Mouse (Mus musculus): ENCODE measurements at regions not wholly inside any gene's neighbourhood (a gene's known extent, or its start where the extent isn't known, plus 50 kb on each side); places are given as distances from the start of the nearest gene placed in this dataset.

GRCm38 (mm10) chr6:84409863-84410513 lies 183.7 kb downstream of the Cyp26b1 start:
- Histone ChIP-seq H3K27ac (ENCODE audit: low read length) (no peak overlapping the region), H3K4me3 (ENCODE audit: low read depth, low read length) (no peak overlapping the region), H3K36me3 (ENCODE audit: control insufficient read depth, insufficient read depth, low read length) (no peaks in the 10 kb centered on the region), H3K9me3 (replicated peaks; ENCODE audit: control insufficient read depth, low read length, poor library complexity, severe bottlenecking) (no peaks in the 10 kb centered on the region), H3K4me2 (ENCODE audit: low read length) (no peak overlapping the region), H3K27me3 (ENCODE audit: control insufficient read depth, insufficient read depth, low read depth, low read length) (no peaks in the 10 kb centered on the region), H3K4me1 (ENCODE audit: control insufficient read depth, insufficient read depth, low read length) (no peaks in the 10 kb centered on the region), H3K9ac (ENCODE audit: low read depth, low read length) (no peak overlapping the region)
- WGBS = 93% methylated on average over 10 of the region's 10 CpGs
- ATAC-seq = no peak

GRCm38 (mm10) chr6:84408513-84408912 lies 185.2 kb downstream of the Cyp26b1 start:
- Histone ChIP-seq H3K9ac (ENCODE audit: low read depth, low read length) (no peak overlapping the region), H3K36me3 (ENCODE audit: control insufficient read depth, insufficient read depth, low read length) (no peaks in the 10 kb centered on the region), H3K4me1 (ENCODE audit: control insufficient read depth, insufficient read depth, low read length) (no peaks in the 10 kb centered on the region), H3K4me3 (ENCODE audit: low read depth, low read length) (no peak overlapping the region), H3K4me2 (ENCODE audit: low read length) (no peak overlapping the region), H3K27ac (ENCODE audit: low read length) (no peak overlapping the region), H3K9me3 (replicated peaks; ENCODE audit: control insufficient read depth, low read length, poor library complexity, severe bottlenecking) (no peaks in the 10 kb centered on the region; the same call in 1 of the 2 replicates), H3K27me3 (ENCODE audit: control insufficient read depth, insufficient read depth, low read depth, low read length) (no peaks in the 10 kb centered on the region)
- 82% methylated on average over 5 of the region's 5 CpGs for WGBS
- ATAC-seq = no peak

- H3K9me3 ChIP-seq (replicated peaks; ENCODE audit: control insufficient read depth, low read length, poor library complexity, severe bottlenecking) = no peaks in the 10 kb centered on the region; the same call in 1 of the 2 replicates
Observed at GRCm38 (mm10) chr6:84407773-84408172, 185.9 kb downstream of the Cyp26b1 start.

GRCm38 (mm10) chr6:84404695-84405094 lies 189.0 kb downstream of the Cyp26b1 start:
- Histone ChIP-seq H3K36me3 (ENCODE audit: control insufficient read depth, insufficient read depth, low read length) (no peaks in the 10 kb centered on the region), H3K9me3 (replicated peaks; ENCODE audit: control insufficient read depth, low read length, poor library complexity, severe bottlenecking) (no peaks in the 10 kb centered on the region; the same call in 1 of the 2 replicates), H3K27ac (ENCODE audit: low read length) (no peak overlapping the region), H3K4me3 (ENCODE audit: low read depth, low read length) (no peak overlapping the region), H3K4me1 (ENCODE audit: control insufficient read depth, insufficient read depth, low read length) (no peaks in the 10 kb centered on the region), H3K9ac (ENCODE audit: low read depth, low read length) (no peak overlapping the region), H3K27me3 (ENCODE audit: control insufficient read depth, insufficient read depth, low read depth, low read length) (no peaks in the 10 kb centered on the region), H3K4me2 (ENCODE audit: low read length) (no peak overlapping the region)
- 67% methylated on average over 4 of the region's 4 CpGs for WGBS
- ATAC-seq = no peak

More at GRCm38 (mm10) chr6:84407773-84408172, 185.9 kb downstream of the Cyp26b1 start:
- no peak overlapping the region for H3K4me2 ChIP-seq (ENCODE audit: low read length)
- 0 out of 2 replicates have a peak, but pooled peaks have one; percentile 60 for ATAC-seq
- no peak overlapping the region for H3K9ac ChIP-seq (ENCODE audit: low read depth, low read length)
- H3K27ac ChIP-seq (ENCODE audit: low read length) = no peak overlapping the region
- 13% methylated on average over 6 of the region's 6 CpGs for WGBS
- H3K4me3 ChIP-seq (ENCODE audit: low read depth, low read length) = no peak overlapping the region
- H3K27me3 ChIP-seq (ENCODE audit: control insufficient read depth, insufficient read depth, low read depth, low read length) = no peaks in the 10 kb centered on the region
- H3K4me1 ChIP-seq (ENCODE audit: control insufficient read depth, insufficient read depth, low read length) = no peaks in the 10 kb centered on the region
- H3K36me3 ChIP-seq (ENCODE audit: control insufficient read depth, insufficient read depth, low read length) = no peaks in the 10 kb centered on the region

- no peak overlapping the region for H3K4me3 ChIP-seq (ENCODE audit: low read depth, low read length)
- WGBS = 77% methylated on average over 2 of the region's 2 CpGs
- no peak overlapping the region for H3K27ac ChIP-seq (ENCODE audit: low read length)
- H3K27me3 ChIP-seq (ENCODE audit: control insufficient read depth, insufficient read depth, low read depth, low read length) = no peaks in the 10 kb centered on the region
- no peak for ATAC-seq
- H3K36me3 ChIP-seq (ENCODE audit: control insufficient read depth, insufficient read depth, low read length) = no peaks in the 10 kb centered on the region
- H3K9me3 ChIP-seq (replicated peaks; ENCODE audit: control insufficient read depth, low read length, poor library complexity, severe bottlenecking) = no peaks in the 10 kb centered on the region; the same call in 1 of the 2 replicates
- no peak overlapping the region for H3K9ac ChIP-seq (ENCODE audit: low read depth, low read length)
- no peaks in the 10 kb centered on the region for H3K4me1 ChIP-seq (ENCODE audit: control insufficient read depth, insufficient read depth, low read length)
- H3K4me2 ChIP-seq (ENCODE audit: low read length) = no peak overlapping the region
Observed at GRCm38 (mm10) chr6:84402431-84402830, 191.3 kb downstream of the Cyp26b1 start.

- no peaks in the 10 kb centered on the region for H3K9me3 ChIP-seq (replicated peaks; ENCODE audit: control insufficient read depth, low read length, poor library complexity, severe bottlenecking)
- no peak overlapping the region for H3K4me2 ChIP-seq (ENCODE audit: low read length)
- no peak overlapping the region for H3K9ac ChIP-seq (ENCODE audit: low read depth, low read length)
- no peaks in the 10 kb centered on the region for H3K4me1 ChIP-seq (ENCODE audit: control insufficient read depth, insufficient read depth, low read length)
- H3K36me3 ChIP-seq (ENCODE audit: control insufficient read depth, insufficient read depth, low read length) = no peaks in the 10 kb centered on the region
- no peak for ATAC-seq
- H3K27me3 ChIP-seq (ENCODE audit: control insufficient read depth, insufficient read depth, low read depth, low read length) = no peaks in the 10 kb centered on the region; the same call in 1 of the 2 replicates
- no peak overlapping the region for H3K27ac ChIP-seq (ENCODE audit: low read length)
- 78% methylated on average over 6 of the region's 6 CpGs for WGBS
- no peak overlapping the region for H3K4me3 ChIP-seq (ENCODE audit: low read depth, low read length)
Observed at GRCm38 (mm10) chr6:84394496-84395090, 199.1 kb downstream of the Cyp26b1 start.

GRCm38 (mm10) chr6:84393519-84394231 lies 200.0 kb downstream of the Cyp26b1 start:
- no peak overlapping the region for H3K4me3 ChIP-seq (ENCODE audit: low read depth, low read length)
- no peak for ATAC-seq
- H3K27me3 ChIP-seq (ENCODE audit: control insufficient read depth, insufficient read depth, low read depth, low read length) = no peaks in the 10 kb centered on the region; the same call in 1 of the 2 replicates
- H3K4me2 ChIP-seq (ENCODE audit: low read length) = no peak overlapping the region
- no peaks in the 10 kb centered on the region for H3K36me3 ChIP-seq (ENCODE audit: control insufficient read depth, insufficient read depth, low read length)
- no peak overlapping the region for H3K27ac ChIP-seq (ENCODE audit: low read length)
- H3K9ac ChIP-seq (ENCODE audit: low read depth, low read length) = no peak overlapping the region
- 87% methylated on average over 9 of the region's 9 CpGs for WGBS
- no peaks in the 10 kb centered on the region for H3K9me3 ChIP-seq (replicated peaks; ENCODE audit: control insufficient read depth, low read length, poor library complexity, severe bottlenecking)
- H3K4me1 ChIP-seq (ENCODE audit: control insufficient read depth, insufficient read depth, low read length) = no peaks in the 10 kb centered on the region

- Histone ChIP-seq H3K4me3 (ENCODE audit: low read depth, low read length) (no peak overlapping the region), H3K9ac (ENCODE audit: low read depth, low read length) (no peak overlapping the region), H3K27me3 (ENCODE audit: control insufficient read depth, insufficient read depth, low read depth, low read length) (no peaks in the 10 kb centered on the region; the same call in 1 of the 2 replicates), H3K4me2 (ENCODE audit: low read length) (no peak overlapping the region), H3K9me3 (replicated peaks; ENCODE audit: control insufficient read depth, low read length, poor library complexity, severe bottlenecking) (no peaks in the 10 kb centered on the region), H3K4me1 (ENCODE audit: control insufficient read depth, insufficient read depth, low read length) (no peaks in the 10 kb centered on the region), H3K36me3 (ENCODE audit: control insufficient read depth, insufficient read depth, low read length) (no peaks in the 10 kb centered on the region), H3K27ac (ENCODE audit: low read length) (no peak overlapping the region)
- WGBS = 90% methylated on average over 14 of the region's 14 CpGs
- ATAC-seq = no peak
Observed at GRCm38 (mm10) chr6:84392752-84393511, 200.8 kb downstream of the Cyp26b1 start.

Data from midbrain, embryonic 16.5 days (tissue).